Mouse (Mus musculus) embryonic fibroblast, embryonic 13.5 days (primary cell): ENCODE data around the gene Cnp. TPM values are rescaled to one million over a fixed set of nuclear protein-coding genes. Genes with fewer than 3 reads are reported as not detected.
"Not testable (repeated sequence)": the region's sequence is repeated elsewhere in the genome, so short reads cannot be mapped to it uniquely, and the experiment has no call there.

Experiments used
- H3K27ac ChIP-seq: 2 replicates; pipeline ENCODE4 v1.5.1; 2012; ENCODE audit warnings: low read length, control low read depth, inconsistent platforms; ENCODE audit not compliant: insufficient read depth
- H3K4me1 ChIP-seq: 2 replicates; pipeline ENCODE4 v1.6.1; 2011; ENCODE audit warnings: low read length; ENCODE audit not compliant: control insufficient read depth, insufficient read depth
- H3K4me3 ChIP-seq: 2 replicates; pipeline ENCODE4 v1.5.1; 2011; ENCODE audit warnings: mild to moderate bottlenecking, control low read depth, low read length; ENCODE audit not compliant: insufficient read depth
- CTCF ChIP-seq: IDR thresholded peaks from 2 replicates; pipeline ENCODE4 v1.5.1; 2011; ENCODE audit warnings: mild to moderate bottlenecking, control low read depth, low read length, moderate library complexity, borderline replicate concordance; ENCODE audit not compliant: insufficient read depth
- POLR2A ChIP-seq: IDR thresholded peaks from 2 replicates; pipeline ENCODE4 v1.6.1; 2011; ENCODE audit warnings: low read depth, mild to moderate bottlenecking, control low read depth, low read length, moderate library complexity
- polyA plus RNA-seq: library from polyadenylated mRNA; stranded (reverse); fragments of >200 nt; gene quantifications from 2 replicates; pipeline ENCODE4 v1.2.4, GENCODE M21; 2011; ENCODE audit warnings: low read depth; ENCODE audit not compliant: missing spikeins, insufficient read length

The Cnp gene
- polyA plus RNA-seq, 1 experiment = 10.1 TPM

GRCm38 (mm10) chr11:100570430-100571201 lies 4.1 kb upstream of the Cnp start:
- Histone ChIP-seq H3K4me3 (no peak overlapping the region), H3K4me1 (no peaks in the 10 kb centered on the region; the same call in 1 of the 2 replicates), H3K27ac (no peak overlapping the region)
- TF ChIP-seq CTCF (peak; percentile 44; the same call in 1 of the 2 replicates), POLR2A (no peak)

DNA sequence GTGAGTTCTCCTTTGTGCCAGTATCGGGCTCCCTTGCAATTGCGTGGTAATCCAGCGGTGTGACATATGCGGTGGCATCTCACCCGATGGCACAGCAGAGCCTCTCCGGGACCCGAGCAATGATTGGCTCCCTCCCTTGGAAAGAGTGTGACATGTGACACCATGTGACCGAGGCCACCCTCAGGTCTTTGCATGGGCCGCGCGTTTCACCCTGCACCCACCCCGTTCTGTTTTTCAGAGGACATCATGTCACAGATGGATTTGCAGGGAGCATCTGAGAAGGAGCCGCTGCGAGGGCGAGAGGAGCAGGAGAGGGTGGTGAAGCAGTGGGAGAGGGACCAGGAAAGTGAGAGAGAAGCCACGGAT lies 3.5 kb upstream of the Cnp start:
- no peak for TF ChIP-seq CTCF
- no peak for TF ChIP-seq POLR2A
- Histone ChIP-seq H3K4me1 (no peaks in the 10 kb centered on the region; the same call in 1 of the 2 replicates), H3K4me3 (no peak overlapping the region), H3K27ac (no peak overlapping the region)

DNA sequence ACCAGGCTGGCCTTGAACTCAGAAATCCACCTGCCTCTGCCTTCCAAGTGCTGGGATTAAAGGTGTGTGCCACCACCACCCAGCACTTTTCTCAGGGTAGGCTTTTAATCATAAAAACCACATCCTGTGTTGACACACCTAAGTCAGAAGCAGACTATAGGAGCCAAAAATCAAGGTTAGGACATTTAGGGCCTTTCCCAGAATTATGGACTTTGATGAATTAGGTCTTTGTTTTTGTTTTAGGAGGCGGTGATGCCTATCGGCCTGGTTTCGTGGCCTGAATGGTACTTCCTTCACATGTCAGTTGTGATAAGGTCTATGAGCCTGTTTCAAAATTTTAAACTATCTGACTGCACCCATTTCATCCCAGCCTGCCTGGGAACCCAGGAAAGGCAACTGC lies 516 bp upstream of the Cnp start:
- H3K4me3 ChIP-seq = no peak overlapping the region
- H3K4me1 ChIP-seq = no peaks in the 10 kb centered on the region; the same call in 1 of the 2 replicates
- H3K27ac ChIP-seq = no peak overlapping the region
- TF ChIP-seq CTCF (no peak), POLR2A (no peak)

- H3K4me1 ChIP-seq = no peaks in the 10 kb centered on the region; the same call in 1 of the 2 replicates
- TF ChIP-seq POLR2A = no peak
- no peak for TF ChIP-seq CTCF
- H3K27ac ChIP-seq = no peak overlapping the region
- peak overlapping the region; percentile 57; the same call in 1 of the 2 replicates for H3K4me3 ChIP-seq
Measured at GRCm38 (mm10) chr11:100575484-100575855, 766 bp downstream of the Cnp start.

DNA sequence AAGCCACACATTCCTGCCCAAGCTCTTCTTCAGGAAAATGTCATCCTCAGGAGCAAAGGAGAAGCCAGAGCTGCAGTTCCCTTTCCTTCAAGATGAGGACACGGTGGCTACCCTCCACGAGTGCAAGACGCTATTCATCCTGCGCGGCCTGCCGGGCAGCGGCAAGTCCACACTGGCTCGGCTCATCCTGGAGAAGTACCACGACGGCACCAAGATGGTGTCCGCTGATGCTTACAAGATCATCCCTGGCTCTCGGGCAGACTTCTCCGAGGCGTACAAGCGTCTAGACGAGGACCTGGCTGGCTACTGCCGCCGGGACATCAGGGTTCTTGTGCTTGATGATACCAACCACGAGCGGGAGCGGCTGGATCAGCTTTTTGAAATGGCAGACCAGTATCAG lies 1.6 kb downstream of the Cnp start:
- Histone ChIP-seq H3K4me3 (no peak overlapping the region), H3K4me1 (no peaks in the 10 kb centered on the region; the same call in 1 of the 2 replicates), H3K27ac (no peak overlapping the region)
- TF ChIP-seq POLR2A = no peak

DNA sequence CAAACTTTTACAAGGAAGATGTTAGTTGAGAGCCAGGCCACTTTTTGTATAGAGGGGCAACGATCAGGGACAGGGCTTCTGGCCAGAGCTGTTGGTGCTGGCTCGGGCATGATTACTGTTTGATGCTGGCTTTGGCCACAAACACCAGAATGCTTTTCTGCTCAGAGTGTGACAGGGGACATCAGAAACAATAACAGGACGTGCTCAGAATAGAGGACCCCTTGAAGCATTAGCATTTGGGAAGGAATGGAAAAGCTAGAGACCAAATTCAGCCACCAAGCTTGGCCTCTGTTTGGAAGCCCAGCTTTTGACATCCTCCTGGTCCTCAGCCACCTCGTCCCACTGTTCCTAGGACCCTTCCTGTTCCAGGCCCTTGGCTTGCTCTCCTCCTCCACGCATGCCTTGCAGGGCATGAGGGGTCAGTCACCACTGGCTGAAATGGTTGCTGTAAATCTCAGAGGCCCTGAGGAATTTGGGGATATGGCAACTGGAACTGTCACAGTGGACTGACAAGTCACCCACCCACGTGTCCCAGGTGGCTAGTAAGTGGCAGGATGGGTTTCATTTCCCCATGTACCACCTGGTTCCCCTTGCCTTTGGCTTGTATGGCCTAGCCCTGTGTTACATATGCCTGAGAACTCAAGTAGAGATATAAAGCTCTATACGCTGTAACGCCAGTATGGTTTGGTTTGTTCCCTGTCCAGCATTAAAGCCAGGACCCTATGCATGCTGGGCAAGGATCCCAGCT lies 3.3 kb downstream of the Cnp start:
- no peak overlapping the region for H3K27ac ChIP-seq
- TF ChIP-seq POLR2A (no peak), CTCF (no peak)
- H3K4me3 ChIP-seq = no peak overlapping the region
- H3K4me1 ChIP-seq = no peaks in the 10 kb centered on the region; the same call in 1 of the 2 replicates

DNA sequence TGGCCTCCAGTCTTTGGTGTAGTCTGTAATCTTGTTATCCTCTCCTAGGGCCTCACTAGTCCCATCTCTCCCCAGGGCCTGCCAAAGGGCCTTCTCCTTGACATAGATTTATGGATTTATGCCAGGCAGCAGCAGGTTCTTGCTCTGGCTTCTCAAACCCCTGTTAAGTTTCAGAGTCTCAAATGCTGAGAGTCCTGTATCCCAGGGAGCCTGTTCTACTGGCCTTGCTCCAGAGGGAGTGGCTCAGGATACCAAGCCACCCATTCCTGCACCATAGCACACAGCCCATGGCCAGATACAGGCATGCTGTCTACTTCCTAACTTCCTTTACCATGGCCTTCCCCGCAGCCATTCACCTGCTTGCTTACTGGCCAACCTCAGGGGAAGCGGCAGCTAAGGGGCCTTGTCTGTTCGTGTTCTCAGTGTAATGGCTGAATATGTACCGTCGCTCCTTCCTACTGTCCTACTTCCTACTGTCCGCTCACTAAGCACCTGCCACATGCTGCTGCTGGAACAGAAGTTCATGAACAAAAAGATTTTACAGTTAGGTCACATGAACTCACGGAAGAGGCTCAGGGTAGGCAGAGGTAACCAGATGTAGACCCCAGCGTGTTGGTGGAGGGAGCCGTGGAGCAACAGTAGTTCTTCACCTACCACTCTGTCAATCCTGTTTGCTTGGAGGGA lies 4.6 kb downstream of the Cnp start:
- no peak overlapping the region for H3K4me3 ChIP-seq
- no peak overlapping the region for H3K27ac ChIP-seq
- H3K4me1 ChIP-seq = no peaks in the 10 kb centered on the region; the same call in 1 of the 2 replicates
- TF ChIP-seq POLR2A (no peak), CTCF (no peak)

DNA sequence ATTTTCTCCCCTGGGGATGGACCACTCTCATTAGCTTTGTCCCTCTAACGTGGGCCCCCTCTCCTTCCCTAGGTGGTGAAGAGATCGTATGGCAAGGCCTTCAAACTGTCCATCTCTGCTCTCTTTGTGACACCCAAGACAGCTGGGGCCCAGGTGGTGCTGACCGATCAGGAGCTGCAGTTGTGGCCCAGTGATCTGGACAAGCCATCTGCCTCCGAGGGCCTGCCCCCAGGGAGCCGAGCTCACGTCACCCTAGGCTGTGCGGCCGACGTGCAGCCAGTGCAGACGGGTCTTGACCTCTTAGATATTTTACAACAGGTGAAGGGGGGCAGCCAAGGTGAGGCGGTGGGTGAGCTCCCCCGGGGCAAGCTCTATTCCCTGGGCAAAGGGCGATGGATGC lies 5.6 kb downstream of the Cnp start:
- no peaks in the 10 kb centered on the region; the same call in 1 of the 2 replicates for H3K4me1 ChIP-seq
- no peak for TF ChIP-seq CTCF
- TF ChIP-seq POLR2A = no peak

GRCm38 (mm10) chr11:100581756-100582155 lies 7.1 kb downstream of the Cnp start:
- Histone ChIP-seq H3K4me3 (no peak overlapping the region), H3K27ac (no peak overlapping the region), H3K4me1 (no peaks in the 10 kb centered on the region)
- TF ChIP-seq CTCF (no peak), POLR2A (no peak)

More for the DNA sequence above, 5.6 kb downstream of the Cnp start:
- no peak overlapping the region for H3K27ac ChIP-seq
- no peak overlapping the region for H3K4me3 ChIP-seq

GRCm38 (mm10) chr11:100582413-100582812 lies 7.7 kb downstream of the Cnp start:
- H3K27ac ChIP-seq, H3K4me3 ChIP-seq, H3K4me1 ChIP-seq: not testable (repeated sequence)
